Mouse (Mus musculus) heart, embryonic 10.5 days (tissue): ENCODE measurements around the gene S100a8. TPM values are rescaled to one million over a fixed set of nuclear protein-coding genes. Genes with fewer than 3 reads are reported as not detected.
A peak's percentile ranks its signal among the peaks of the same experiment; 100 is the strongest.

Experiments used
- DNase-seq: peaks from one replicate; pipeline ENCODE4 v3.0.0-alpha.2; 2017; ENCODE audit warnings: low spot score
- H3K27ac ChIP-seq: fragments of 300-500 bp; sonication (generic); 2 replicates; pipeline ENCODE4 v1.5.1; 2016; ENCODE audit warnings: mild to moderate bottlenecking
- H3K27me3 ChIP-seq: fragments of 300-500 bp; sonication (generic); 2 replicates; pipeline ENCODE4 v1.6.1; 2016; ENCODE audit warnings: mild to moderate bottlenecking; ENCODE audit not compliant: poor library complexity, insufficient read depth, severe bottlenecking
- H3K36me3 ChIP-seq: fragments of 300-500 bp; sonication (generic); 2 replicates; pipeline ENCODE4 v1.6.1; 2016; ENCODE audit warnings: mild to moderate bottlenecking, moderate library complexity
- H3K4me1 ChIP-seq: fragments of 300-500 bp; sonication (generic); 2 replicates; pipeline ENCODE4 v1.6.1; 2016; ENCODE audit warnings: mild to moderate bottlenecking
- H3K4me3 ChIP-seq: fragments of 300-500 bp; sonication (generic); 2 replicates; pipeline ENCODE4 v1.5.1; 2016; ENCODE audit warnings: mild to moderate bottlenecking, moderate library complexity
- H3K9me3 ChIP-seq: fragments of 300-500 bp; sonication (generic); 2 replicates; pipeline ENCODE4 v1.6.1; 2016; ENCODE audit warnings: mild to moderate bottlenecking, moderate library complexity
- WGBS: fragments of 180-500 bp; shearing (Covaris S2); methylation state at CpG from one replicate; pipeline ENCODE4 v1.1.7; 2016; 5-methylcytosine and 5-hydroxymethylcytosine counted together
- polyA plus RNA-seq: library from polyadenylated mRNA; unstranded; fragments of >200 nt; fragmentation: Nextera tagmentation; extraction: Ambion mirVana; gene quantifications from 2 replicates; pipeline ENCODE4 v1.2.1, GENCODE M21; 2016

The S100a8 gene
- not detected in 2 replicates for polyA plus RNA-seq

- Histone ChIP-seq H3K36me3 (no peaks in the 10 kb centered on the region), H3K27me3 (no peaks in the 10 kb centered on the region; the same call in 1 of the 2 replicates), H3K4me1 (no peaks in the 10 kb centered on the region), H3K4me3 (no peak within 1 kb of the TSS), H3K27ac (no peak within 1 kb of the TSS), H3K9me3 (no peaks in the 10 kb centered on the region)
- peak; percentile 50 for DNase-seq
- 73% methylated on average over 8 of the region's 8 CpGs for WGBS
These were observed at the start of gene S100a8 for GRCm38 (mm10) chr3:90668846-90669245. Gene S100a8, plus strand, starts transcription at chr3:90668978.

GRCm38 (mm10) chr3:90621552-90621951 is 47.2 kb upstream of the S100a8 start:
- WGBS: 46% methylated on average over 7 of the region's 7 CpGs
- no peaks in the 10 kb centered on the region for H3K9me3 ChIP-seq

DNA sequence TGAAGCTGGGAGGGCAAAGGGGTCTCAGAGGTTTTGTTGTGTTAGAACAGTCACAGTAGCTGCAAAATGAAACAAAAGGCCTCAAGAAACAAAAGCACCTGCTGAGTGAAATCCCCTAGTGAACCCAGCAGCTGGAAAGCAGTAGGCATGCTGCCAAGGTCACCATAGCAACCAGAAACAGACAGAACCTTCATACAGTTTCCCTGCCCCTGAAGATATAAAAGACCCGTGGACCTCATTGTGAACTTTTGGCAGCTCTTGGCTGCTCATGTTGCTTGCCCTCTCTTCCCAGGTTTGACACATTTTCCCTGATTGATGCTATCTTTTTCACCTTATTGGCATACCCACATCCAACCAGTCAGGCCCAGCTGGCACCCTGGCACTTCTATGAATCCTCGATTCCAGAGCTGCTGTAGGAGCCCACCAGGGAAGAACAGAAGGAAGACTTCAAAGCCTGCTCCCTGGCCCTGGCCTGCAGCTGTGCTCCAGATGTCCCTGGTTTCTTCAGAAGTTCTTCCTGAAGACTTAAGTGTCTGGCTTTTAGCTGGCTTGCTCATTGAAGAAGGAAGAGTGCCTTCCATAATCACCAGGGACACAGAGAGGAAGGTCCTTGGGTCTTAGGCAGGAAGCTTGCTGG is 45.2 kb upstream of the S100a8 start:
- H3K27me3 ChIP-seq: peaks cover 4% of the 10 kb centered on the region; the same call in 1 of the 2 replicates
- no peak overlapping the region for H3K4me3 ChIP-seq
- peaks cover 7% of the 10 kb centered on the region; the same call in 1 of the 2 replicates for H3K4me1 ChIP-seq
- H3K9me3 ChIP-seq: no peaks in the 10 kb centered on the region
- no peak overlapping the region for H3K27ac ChIP-seq
- no peaks in the 10 kb centered on the region for H3K36me3 ChIP-seq
- WGBS: 46% methylated on average over 2 of the region's 2 CpGs
- no peak for DNase-seq

More at GRCm38 (mm10) chr3:90621552-90621951, 47.2 kb upstream of the S100a8 start:
- Histone ChIP-seq H3K27me3 (peaks cover 4% of the 10 kb centered on the region; the same call in 1 of the 2 replicates), H3K4me1 (peaks cover 7% of the 10 kb centered on the region; the same call in 1 of the 2 replicates), H3K27ac (no peak overlapping the region), H3K4me3 (no peak overlapping the region), H3K36me3 (no peaks in the 10 kb centered on the region)
- no peak for DNase-seq

GRCm38 (mm10) chr3:90625496-90625895 is 43.3 kb upstream of the S100a8 start:
- DNase-seq: peak; percentile 25
- no peak overlapping the region for H3K27ac ChIP-seq
- 80% methylated on average over 5 of the region's 5 CpGs for WGBS
- H3K9me3 ChIP-seq: no peaks in the 10 kb centered on the region
- no peaks in the 10 kb centered on the region for H3K36me3 ChIP-seq
- H3K4me3 ChIP-seq: no peak overlapping the region
- H3K27me3 ChIP-seq: peaks cover 3% of the 10 kb centered on the region; the same call in 1 of the 2 replicates
- H3K4me1 ChIP-seq: peaks cover 7% of the 10 kb centered on the region; the same call in 1 of the 2 replicates

DNA sequence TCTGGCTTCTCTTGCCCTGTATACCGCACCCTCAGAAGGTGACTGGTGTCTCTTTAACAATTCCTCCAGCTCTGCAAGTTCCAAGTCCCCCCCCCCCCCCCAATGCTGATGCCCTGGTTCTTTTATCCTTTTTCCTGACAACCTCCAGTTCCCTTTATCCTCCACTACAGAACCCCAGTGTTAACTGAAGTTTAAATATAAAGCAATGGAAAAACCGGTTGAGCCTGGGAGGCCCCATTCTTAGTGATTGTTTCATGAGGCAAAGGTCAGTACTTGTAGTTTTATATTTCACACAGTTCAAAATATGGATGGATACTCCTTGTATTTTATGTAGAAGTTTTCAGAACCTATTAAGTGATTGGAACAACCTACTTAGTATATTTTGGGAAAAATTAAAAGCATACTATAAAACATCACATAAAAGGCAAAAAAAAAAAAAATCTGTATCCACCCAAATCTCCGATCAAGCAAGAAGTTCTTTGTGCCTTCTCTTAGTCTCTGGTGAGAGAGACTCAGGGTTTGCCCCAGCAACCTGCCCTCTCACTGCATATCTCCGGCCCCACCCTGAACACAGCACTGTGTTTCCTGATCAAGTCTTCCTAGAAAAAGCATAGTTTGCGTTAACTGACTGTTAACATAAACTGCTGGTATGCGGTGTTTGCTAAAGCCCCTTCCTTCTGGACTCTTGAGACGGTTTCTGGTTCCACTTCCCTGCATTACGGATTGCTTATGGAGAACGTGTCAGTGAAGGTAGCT is 42.3 kb upstream of the S100a8 start:
- WGBS: 76% methylated on average over 9 of the region's 9 CpGs
- Histone ChIP-seq H3K27me3 (no peaks in the 10 kb centered on the region), H3K4me1 (peaks cover 7% of the 10 kb centered on the region; the same call in 1 of the 2 replicates), H3K4me3 (no peak overlapping the region), H3K9me3 (no peaks in the 10 kb centered on the region), H3K36me3 (no peaks in the 10 kb centered on the region), H3K27ac (no peak overlapping the region)
- DNase-seq: peak; percentile 25

GRCm38 (mm10) chr3:90627366-90627765 is 41.4 kb upstream of the S100a8 start:
- no peaks in the 10 kb centered on the region for H3K27me3 ChIP-seq
- H3K36me3 ChIP-seq: no peaks in the 10 kb centered on the region
- H3K4me1 ChIP-seq: peaks cover 7% of the 10 kb centered on the region; the same call in 1 of the 2 replicates
- H3K27ac ChIP-seq: no peak overlapping the region
- no peak overlapping the region for H3K4me3 ChIP-seq
- no peak for DNase-seq
- 83% methylated on average over 5 of the region's 5 CpGs for WGBS
- no peaks in the 10 kb centered on the region; the same call in 1 of the 2 replicates for H3K9me3 ChIP-seq

DNA sequence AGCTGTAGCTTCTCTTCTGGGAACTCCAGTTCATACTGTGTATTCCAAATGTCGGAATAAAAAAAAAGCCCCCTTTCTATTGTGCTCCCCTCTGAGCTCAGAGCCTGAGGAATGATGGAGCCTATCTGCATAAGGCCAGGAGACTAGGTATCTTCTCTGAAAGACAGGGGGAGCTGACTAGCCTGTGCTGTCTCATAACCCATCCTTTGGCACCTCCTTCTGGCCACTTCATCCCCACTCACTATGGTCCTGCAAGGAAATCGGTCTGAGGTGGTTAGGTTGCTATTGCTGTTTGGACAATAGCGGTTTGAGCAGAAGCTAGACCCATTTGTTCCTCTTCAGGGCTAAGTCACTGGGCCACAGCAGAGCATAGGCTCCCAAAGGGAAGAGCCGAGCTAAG is 41.0 kb upstream of the S100a8 start:
- peak; percentile 74 for DNase-seq
- H3K9me3 ChIP-seq: no peaks in the 10 kb centered on the region; the same call in 1 of the 2 replicates
- WGBS: 48% methylated on average over 4 of the region's 4 CpGs
- H3K27me3 ChIP-seq: no peaks in the 10 kb centered on the region
- no peak overlapping the region for H3K27ac ChIP-seq
- no peak overlapping the region for H3K4me3 ChIP-seq
- H3K4me1 ChIP-seq: peaks cover 7% of the 10 kb centered on the region; the same call in 1 of the 2 replicates
- H3K36me3 ChIP-seq: no peaks in the 10 kb centered on the region

GRCm38 (mm10) chr3:90629298-90629697 is 39.5 kb upstream of the S100a8 start:
- H3K36me3 ChIP-seq: no peaks in the 10 kb centered on the region
- no peaks in the 10 kb centered on the region for H3K4me1 ChIP-seq
- no peaks in the 10 kb centered on the region for H3K27me3 ChIP-seq
- 65% methylated on average over 2 of the region's 2 CpGs for WGBS
- no peak overlapping the region for H3K4me3 ChIP-seq
- H3K27ac ChIP-seq: no peak overlapping the region
- H3K9me3 ChIP-seq: no peaks in the 10 kb centered on the region; the same call in 1 of the 2 replicates
- peak; percentile 41 for DNase-seq

- no peaks in the 10 kb centered on the region; the same call in 1 of the 2 replicates for H3K9me3 ChIP-seq
- no peaks in the 10 kb centered on the region for H3K36me3 ChIP-seq
- 77% methylated on average over 2 of the region's 2 CpGs for WGBS
- H3K4me1 ChIP-seq: no peaks in the 10 kb centered on the region
- H3K27me3 ChIP-seq: no peaks in the 10 kb centered on the region
- no peak for DNase-seq
- no peak overlapping the region for H3K4me3 ChIP-seq
- H3K27ac ChIP-seq: no peak overlapping the region
These were observed 36.8 kb upstream of the S100a8 start for GRCm38 (mm10) chr3:90631984-90632383.

DNA sequence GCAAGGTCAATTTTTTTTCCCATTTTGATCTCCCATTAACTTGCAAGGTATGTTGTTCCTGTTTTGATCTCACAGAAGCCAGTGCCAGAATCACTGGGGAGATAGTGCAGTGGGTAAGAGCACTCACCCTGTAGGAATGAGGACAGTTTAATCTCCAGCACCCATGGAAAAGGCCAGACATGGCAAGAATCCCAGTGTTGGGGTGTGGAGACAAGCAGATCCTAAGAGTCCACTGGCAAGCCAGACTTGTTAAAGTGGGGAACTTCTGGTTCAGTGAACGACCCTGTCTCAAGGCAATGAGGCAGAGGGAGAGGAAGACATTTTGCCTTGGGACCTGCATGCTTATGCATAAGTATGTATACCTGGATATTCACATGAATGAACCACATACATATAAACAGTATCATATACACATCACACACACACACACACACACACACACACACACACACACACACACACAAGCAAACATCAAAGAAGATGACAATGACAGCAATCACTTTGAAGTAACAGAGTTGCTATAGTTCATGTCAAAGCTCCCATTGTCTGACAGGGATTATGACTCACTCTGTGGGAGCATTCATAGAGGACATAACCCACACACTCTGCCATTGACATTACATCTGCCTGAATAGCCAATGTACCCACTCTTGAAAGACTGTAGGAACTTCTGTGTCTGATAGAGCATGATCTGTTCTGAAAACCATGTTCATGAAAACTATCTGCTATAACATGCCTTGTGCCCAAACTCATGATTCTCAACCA is 30.1 kb upstream of the S100a8 start:
- DNase-seq: peak; percentile 30
- Histone ChIP-seq H3K9me3 (no peaks in the 10 kb centered on the region), H3K4me3 (no peak overlapping the region), H3K4me1 (no peaks in the 10 kb centered on the region), H3K27me3 (no peaks in the 10 kb centered on the region), H3K36me3 (no peaks in the 10 kb centered on the region), H3K27ac (no peak overlapping the region)
- 60% methylated on average over 1 of the region's 1 CpGs for WGBS

GRCm38 (mm10) chr3:90639511-90640154 is 29.1 kb upstream of the S100a8 start:
- Histone ChIP-seq H3K4me1 (no peaks in the 10 kb centered on the region), H3K27me3 (no peaks in the 10 kb centered on the region), H3K4me3 (no peak overlapping the region), H3K9me3 (no peaks in the 10 kb centered on the region), H3K27ac (no peak overlapping the region), H3K36me3 (no peaks in the 10 kb centered on the region)
- WGBS: 45% methylated on average over 7 of the region's 7 CpGs
- DNase-seq: peak; percentile 74

DNA sequence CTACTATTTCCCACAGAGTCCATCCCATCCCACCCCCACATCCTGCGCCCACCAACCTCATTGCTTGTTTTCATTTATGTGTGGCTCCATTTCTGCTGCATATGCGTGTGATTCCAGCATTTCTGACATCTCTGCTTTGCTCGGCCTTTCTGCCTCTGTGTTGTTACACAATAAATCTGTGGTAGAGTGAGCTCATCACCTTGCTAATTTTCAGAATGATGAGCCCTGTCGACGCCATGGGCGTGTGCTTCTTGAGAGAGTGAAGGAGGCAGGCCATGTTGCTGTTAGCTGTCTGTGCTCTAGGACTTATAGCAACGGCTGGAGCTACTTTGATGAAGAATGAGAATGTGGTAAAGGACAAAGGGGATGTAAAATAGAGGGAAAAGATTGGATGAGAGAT is 27.8 kb upstream of the S100a8 start:
- Histone ChIP-seq H3K9me3 (no peaks in the 10 kb centered on the region), H3K27ac (no peak overlapping the region), H3K27me3 (no peaks in the 10 kb centered on the region), H3K36me3 (no peaks in the 10 kb centered on the region), H3K4me1 (no peaks in the 10 kb centered on the region), H3K4me3 (no peak overlapping the region)
- 76% methylated on average over 7 of the region's 7 CpGs for WGBS
- no peak for DNase-seq
